Mouse (Mus musculus): ENCODE results near the gene Numbl. TPM values are rescaled to one million over a fixed set of nuclear protein-coding genes. Genes with fewer than 3 reads are reported as not detected.
A peak's percentile ranks its signal among the peaks of the same experiment; 100 is the strongest.

Gene Numbl
- total RNA-seq, 2 experiments from 2014 or later: 1.1 to 1.3 TPM

DNA sequence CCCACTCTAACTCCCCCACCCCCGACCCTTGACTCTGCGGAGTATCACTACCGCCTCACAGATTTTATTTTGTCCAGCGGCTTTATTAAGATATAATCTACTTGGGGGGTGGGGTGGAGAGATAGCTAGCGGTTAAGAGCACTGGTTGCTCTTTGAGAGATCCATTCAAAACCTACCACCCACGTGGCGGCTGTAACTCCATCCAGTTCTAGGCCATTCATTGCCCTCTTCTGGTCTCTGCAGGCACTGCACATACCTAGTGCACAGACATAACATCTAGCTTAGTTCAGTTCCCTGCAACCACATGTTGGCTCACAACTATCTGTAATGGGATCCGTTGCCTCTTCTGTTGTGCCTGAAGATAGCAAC lies 27.4 kb downstream of the Numbl start:
- peak; percentile 92 for ATAC-seq (replicated peaks; ENCODE audit: poor library complexity, severe bottlenecking)

- no peak for ATAC-seq (replicated peaks; ENCODE audit: poor library complexity, severe bottlenecking)
Observed at GRCm38 (mm10) chr7:27288732-27289131, 30.5 kb downstream of the Numbl start.

GRCm38 (mm10) chr7:27290555-27290954 lies 32.3 kb downstream of the Numbl start:
- ATAC-seq (replicated peaks; ENCODE audit: poor library complexity, severe bottlenecking): no peak

DNA sequence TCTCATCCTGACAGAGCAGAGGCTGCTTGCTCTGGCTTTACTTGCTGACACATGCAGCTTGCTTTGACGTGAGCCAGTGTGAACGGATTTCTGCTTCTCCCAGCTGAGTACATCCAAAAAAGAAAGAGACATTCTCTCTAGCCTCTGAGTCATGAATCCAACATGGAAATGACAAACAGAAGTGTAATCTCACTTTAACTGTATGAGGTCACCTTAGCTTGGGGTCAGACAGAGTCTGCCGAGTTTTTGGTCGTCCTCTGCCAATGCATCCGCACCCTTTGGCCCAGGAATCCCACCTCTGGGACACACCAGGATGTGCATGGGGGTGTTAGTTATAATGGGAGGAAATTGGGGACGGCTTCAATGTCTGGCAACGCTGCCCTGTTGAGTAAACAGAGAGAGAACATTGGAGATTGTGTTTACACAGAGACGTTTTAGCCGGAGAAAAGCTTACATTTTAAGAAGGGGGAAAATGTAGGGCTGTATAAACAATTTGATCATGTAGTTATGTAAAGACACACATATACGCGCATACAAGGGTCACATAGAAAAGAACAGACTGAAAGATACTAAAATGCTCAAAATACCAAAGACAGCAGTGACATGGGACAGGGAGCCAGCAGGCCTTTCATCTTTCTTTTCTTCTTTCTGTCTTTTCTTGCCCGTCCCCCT lies 33.7 kb downstream of the Numbl start:
- no peak for ATAC-seq (replicated peaks; ENCODE audit: poor library complexity, severe bottlenecking)

DNA sequence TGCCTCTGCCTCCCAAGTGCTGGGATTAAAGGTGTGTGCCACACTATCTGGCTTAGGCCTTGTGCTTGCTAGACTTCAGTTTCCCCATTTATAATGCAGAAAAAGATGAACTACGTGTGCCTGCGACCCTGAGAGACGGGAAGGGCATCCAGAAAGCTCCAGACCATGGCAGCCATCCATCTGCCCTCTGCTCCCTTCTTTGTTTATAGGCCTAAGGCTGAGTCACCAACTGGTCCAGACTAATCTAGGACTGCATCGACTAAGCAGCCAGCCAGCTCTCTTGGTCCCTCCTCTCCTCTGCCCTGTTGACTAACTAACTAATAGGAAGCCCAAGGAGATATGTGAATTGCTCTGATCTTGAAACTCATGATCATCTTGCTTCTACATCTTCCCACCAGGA lies 37.7 kb downstream of the Numbl start:
- no peak for ATAC-seq (replicated peaks; ENCODE audit: poor library complexity, severe bottlenecking)

DNA sequence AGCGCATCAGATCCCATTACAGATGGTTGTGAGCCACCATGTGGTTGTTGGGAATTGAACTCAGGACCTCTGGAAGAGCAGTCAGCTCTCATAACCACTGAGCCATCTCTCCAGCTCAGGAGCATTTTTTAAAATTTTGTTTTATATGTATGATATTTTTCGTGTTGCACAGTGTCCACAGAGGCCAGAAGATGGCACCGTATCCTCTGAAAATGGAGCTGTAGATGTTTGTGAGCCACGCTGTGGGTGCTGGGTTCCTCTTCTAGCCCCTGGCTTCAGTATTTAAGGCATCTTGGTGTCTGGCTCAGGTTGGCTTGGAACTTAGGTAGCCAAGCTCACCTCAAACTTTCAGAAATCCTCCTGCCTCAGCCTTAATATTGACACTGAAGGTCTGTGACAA lies 38.3 kb downstream of the Numbl start:
- no peak for ATAC-seq (replicated peaks; ENCODE audit: poor library complexity, severe bottlenecking)

GRCm38 (mm10) chr7:27298033-27298610 lies 39.9 kb downstream of the Numbl start:
- ATAC-seq (replicated peaks; ENCODE audit: poor library complexity, severe bottlenecking): no peak

- no peak for ATAC-seq (replicated peaks; ENCODE audit: poor library complexity, severe bottlenecking)
Observed at GRCm38 (mm10) chr7:27298816-27299215, 40.6 kb downstream of the Numbl start.

- no peak for ATAC-seq (replicated peaks; ENCODE audit: poor library complexity, severe bottlenecking)
Observed at GRCm38 (mm10) chr7:27300351-27300750, 42.1 kb downstream of the Numbl start.

GRCm38 (mm10) chr7:27300801-27301200 lies 42.6 kb downstream of the Numbl start:
- no peak for ATAC-seq (replicated peaks; ENCODE audit: poor library complexity, severe bottlenecking)

DNA sequence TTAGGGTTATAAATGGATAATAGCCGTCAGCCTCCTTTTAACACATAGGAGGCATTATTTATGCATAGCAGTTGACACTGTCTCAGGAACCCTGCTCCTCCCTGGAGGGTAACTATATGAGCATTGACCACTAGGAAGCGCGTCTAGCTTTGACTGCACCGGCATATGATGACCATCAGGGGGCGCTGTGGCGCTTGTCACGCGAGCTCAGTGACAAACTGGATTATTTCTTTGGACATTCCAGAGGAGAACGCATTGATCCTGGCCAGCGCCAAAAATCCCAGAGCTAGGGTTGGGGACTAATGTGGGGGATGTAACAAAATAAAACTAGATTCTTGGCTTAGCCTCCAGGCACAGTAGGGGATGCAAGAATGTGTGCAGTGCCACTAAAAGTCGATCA lies 43.9 kb downstream of the Numbl start:
- ATAC-seq (replicated peaks; ENCODE audit: poor library complexity, severe bottlenecking): peak; percentile 85

GRCm38 (mm10) chr7:27305091-27305730 lies 47.0 kb downstream of the Numbl start:
- ATAC-seq (replicated peaks; ENCODE audit: poor library complexity, severe bottlenecking): no peak

DNA sequence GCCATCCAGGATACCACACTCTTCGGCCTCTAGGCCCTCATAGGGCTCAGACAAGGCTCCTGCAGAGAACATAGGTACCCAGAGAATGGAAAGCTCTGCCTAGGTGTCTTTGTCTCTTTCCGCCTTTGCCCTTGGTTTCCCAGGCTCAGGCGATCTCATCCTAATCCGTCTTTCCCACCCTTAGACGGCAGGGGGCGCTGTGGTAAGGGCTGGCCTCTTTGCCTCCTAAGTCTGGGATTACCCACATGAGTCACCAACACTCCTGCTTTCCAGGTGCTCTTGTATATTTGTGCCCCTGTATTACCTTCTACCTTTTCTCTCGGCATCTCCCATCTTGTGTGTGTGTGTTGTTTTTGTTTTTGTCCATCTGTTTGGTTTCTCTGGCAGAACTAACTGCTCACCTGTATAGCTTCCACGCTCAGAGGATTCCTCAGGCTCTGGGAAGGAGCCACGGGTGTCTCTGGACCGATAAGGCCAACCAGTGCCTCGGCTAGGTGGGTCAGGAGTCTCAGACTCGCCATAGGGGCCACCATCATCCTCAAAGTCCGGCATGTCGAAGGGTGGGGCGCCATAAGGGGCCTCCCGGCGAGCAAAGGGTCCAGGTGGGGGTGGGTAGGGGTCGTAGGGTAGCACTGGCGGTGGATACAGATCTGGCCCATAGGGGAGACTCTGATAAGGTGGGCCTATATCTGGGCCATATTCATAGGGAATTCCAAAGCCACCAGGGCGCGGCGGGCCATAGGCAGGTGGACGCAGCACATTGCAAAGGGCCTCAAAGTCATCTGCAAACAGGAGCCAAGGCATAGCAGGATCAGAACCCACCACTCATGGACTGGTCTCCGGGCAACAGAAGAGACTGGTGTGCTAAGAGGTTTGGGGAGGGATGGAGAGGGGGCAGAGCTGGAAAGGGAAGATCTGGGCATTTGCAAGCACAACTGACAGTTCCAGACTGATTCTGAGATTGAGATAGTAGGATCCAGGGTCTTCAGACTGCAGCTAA lies 48.2 kb downstream of the Numbl start:
- ATAC-seq (replicated peaks; ENCODE audit: poor library complexity, severe bottlenecking): no peak; the same call in 1 of the 2 replicates

DNA sequence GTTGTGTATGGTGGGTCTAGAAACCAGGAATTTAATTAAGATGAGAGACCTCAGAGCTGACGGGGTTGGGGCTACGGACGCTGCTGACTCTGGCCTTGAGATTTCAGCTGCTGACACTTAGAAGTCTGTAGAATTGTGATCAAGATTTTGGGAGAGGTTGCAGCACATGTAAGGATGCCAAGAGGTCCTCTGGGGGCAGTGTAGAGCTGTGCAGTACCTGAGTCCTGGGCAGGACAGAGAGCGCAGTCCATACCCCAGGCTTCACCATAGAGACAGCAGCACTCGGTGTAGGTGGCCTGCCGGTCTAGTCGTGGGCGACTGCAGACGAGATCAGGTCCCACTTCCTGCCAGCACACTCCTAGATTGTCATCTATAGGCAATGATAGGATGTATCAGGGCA lies 49.3 kb downstream of the Numbl start:
- no peak for ATAC-seq (replicated peaks; ENCODE audit: poor library complexity, severe bottlenecking)

DNA sequence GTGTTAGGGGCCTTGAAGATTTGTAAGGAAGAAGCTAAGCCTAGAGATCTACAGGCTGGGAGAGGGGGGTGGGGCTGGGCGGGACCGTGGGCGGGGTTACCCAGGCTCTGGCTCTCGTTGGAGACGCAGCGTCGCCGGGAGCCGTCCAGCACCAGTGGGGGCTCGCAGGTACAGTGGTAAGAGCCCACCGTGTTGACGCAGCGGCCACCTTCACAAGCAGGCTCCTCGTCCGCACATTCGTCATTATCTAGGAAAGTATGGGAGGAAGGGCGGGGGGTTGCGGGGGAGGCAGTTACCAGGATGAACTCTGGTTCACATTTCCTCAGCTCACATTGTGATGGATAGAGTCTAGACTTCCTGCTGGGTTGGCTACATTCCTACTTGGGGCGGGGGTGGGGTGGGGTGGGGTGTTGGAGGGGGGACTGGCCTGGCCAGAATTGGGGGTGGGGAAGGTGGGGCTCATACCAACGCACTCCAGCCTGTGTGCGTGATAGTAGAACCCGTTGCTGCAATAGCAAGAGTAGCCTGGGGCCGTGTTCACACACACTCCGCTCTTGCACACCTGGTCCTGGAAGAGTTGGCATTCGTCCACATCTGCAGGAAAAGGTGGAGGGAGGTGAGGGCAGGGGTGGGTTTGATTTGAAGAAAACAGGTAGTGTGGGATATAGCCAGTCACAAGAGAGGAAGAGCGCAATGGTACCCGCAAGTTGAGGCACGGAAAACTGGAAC lies 50.8 kb downstream of the Numbl start:
- ATAC-seq (replicated peaks; ENCODE audit: poor library complexity, severe bottlenecking): no peak

DNA sequence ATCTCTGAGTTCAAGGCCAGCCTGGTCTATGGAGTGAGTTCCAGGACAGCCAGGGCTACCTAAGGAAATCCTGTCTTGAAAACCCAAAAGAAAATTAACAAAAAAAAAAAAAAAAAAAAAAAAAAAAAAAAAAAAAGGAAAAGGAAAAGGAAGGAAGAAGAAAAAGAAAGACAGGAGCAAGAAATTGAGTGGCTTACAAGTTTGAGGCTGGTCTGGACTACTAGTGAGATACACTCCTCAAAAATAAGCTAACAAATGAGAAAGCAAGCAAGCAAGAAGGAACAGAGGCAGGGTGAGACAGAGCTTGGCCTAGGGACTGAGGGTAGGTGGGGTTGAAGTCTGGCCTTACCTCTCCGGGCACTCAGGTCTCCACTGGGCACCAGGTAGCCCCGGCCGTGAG lies 51.6 kb downstream of the Numbl start:
- ATAC-seq (replicated peaks; ENCODE audit: poor library complexity, severe bottlenecking): no peak

DNA sequence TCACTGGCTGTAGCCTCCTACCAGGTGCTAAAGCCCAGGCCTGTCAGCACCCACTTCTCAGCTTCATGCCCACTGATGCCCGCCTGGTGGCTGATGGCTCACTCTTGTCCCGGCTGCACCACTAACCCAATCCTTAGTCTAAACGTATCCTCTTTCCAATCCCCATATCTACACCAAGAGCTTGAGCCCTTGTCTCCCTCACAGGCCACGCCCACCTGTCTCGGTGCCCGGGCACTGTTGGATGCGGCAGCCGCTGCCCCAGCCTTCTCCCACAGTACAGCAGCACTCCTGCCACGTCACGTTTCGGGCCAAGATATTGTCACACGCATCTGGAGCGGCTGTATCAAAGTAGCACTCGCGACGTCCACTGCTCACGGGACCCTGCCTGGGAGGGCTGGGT lies 52.1 kb downstream of the Numbl start:
- ATAC-seq (replicated peaks; ENCODE audit: poor library complexity, severe bottlenecking): peak; percentile 46

GRCm38 (mm10) chr7:27310996-27311535 lies 52.8 kb downstream of the Numbl start:
- no peak for ATAC-seq (replicated peaks; ENCODE audit: poor library complexity, severe bottlenecking)

DNA sequence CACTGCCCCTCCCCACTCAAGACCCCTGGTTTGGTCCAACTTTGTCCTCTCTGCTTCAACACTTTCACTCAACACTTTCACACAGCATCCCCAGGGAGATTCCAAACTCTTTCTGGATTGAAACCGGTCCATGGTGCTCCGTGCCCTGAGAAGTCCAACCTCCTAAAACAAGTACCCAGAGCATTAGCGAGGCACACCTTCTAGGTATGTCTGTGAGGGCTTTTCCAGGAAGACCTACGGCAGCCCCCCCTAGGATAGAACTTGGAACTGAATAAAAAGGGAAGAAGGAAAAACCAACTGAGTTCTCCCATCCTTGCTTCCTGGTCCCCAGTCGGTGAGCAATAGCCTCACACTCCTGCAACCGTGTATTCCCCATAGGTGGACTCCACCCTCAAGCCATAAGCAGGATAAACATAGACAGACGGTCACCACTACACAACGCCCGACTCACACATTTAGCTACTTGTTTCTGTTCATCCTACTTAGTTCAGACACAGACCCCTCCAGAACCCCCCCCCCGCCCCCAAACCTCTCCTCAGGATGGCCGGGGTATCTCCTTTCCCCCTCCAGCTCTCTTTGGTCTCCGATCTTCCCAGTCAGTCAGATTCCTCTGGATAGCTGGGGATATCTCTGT lies 53.5 kb downstream of the Numbl start:
- ATAC-seq (replicated peaks; ENCODE audit: poor library complexity, severe bottlenecking): no peak
